In the genomic region with DNA sequence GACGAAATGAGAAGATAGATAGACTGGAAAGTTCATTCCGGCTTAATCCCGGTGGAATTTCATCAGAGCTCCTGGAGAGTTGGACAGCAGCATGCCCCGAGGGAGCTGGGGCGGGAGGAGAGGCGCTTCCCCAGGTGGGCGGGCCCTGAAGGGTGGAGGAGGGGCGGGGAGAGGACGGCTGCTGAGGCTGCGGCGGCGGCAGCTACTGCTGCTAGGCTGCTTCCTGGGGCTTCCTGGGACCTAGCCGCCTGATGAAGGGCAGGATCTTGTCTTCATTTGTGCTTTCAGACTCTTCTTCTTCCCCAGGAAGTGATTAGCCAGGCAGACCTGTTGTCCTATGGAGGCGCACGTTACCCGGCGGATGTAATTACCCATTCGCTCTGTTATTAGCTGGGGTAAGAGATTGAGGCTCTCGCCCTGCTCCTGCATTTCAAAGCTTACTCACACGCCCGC, we compare ENCODE assay signal across 8 mouse cellular contexts.
A peak's percentile ranks its signal among the peaks of the same experiment; 100 is the strongest.
DNase-seq lines count a peak whose midpoint lies in the region; ATAC-seq and TF ChIP-seq lines count a peak whose summit lies in the region.

No protein-coding gene starts in this region.

- 0 out of 2 replicates have a peak, but pooled peaks cover 3% of the 10 kb centered on the region for H3K27me3 ChIP-seq in hindbrain, embryonic 15.5 days
- no peaks in the 10 kb centered on the region for H3K27me3 ChIP-seq in midbrain, postnatal 0 days (ENCODE audit: insufficient read depth, low read length)

- H3K36me3 ChIP-seq in hindbrain, embryonic 15.5 days: no peaks in the 10 kb centered on the region
- H3K36me3 ChIP-seq in midbrain, postnatal 0 days (ENCODE audit: insufficient read depth, low read length): no peaks in the 10 kb centered on the region

- H3K9me3 ChIP-seq in hindbrain, embryonic 15.5 days: no peaks in the 10 kb centered on the region
- no peaks in the 10 kb centered on the region for H3K9me3 ChIP-seq in midbrain, postnatal 0 days (ENCODE audit: low read length)

- DNase-seq in cerebellum, adult 18-20 months: peak; percentile 43 to 50
- DNase-seq in cerebellum, adult 9-11 months: no peak
- peak; percentile 84 for DNase-seq in adrenal gland, postnatal 10 days
- peak; percentile 88 for DNase-seq in gastrocnemius, adult 2 months
- peak; percentile 66 for DNase-seq in liver
- DNase-seq in midbrain, postnatal 0 days (ENCODE audit: low spot score): peak; percentile 39

- no peak for TF ChIP-seq CTCF in gastrocnemius, adult 2 months (IDR thresholded peaks at IDR 0.05)
- TF ChIP-seq CTCF in midbrain, postnatal 0 days (IDR thresholded peaks at IDR 0.05): no peak

- H3K4me2 ChIP-seq in hindbrain, embryonic 15.5 days: peak overlapping the region; percentile 53
- peak overlapping the region; percentile 44 for H3K4me2 ChIP-seq in midbrain, postnatal 0 days (ENCODE audit: low read depth, low read length, poor library complexity, severe bottlenecking)

- H3K27ac ChIP-seq in gastrocnemius, adult 2 months: peak overlapping the region; percentile 62
- peak overlapping the region; percentile 23 for H3K27ac ChIP-seq in hindbrain, embryonic 15.5 days (replicated peaks)
- H3K27ac ChIP-seq in midbrain, postnatal 0 days (ENCODE audit: low read depth, low read length): peak overlapping the region; percentile 8; the same call in 1 of the 2 replicates

- peak overlapping the region; percentile 69 for H3K4me3 ChIP-seq in gastrocnemius, adult 2 months
- H3K4me3 ChIP-seq in hindbrain, embryonic 15.5 days: peak overlapping the region; percentile 26
- peak overlapping the region; percentile 23 for H3K4me3 ChIP-seq in midbrain, postnatal 0 days (ENCODE audit: low read depth, low read length)

- under 1% methylated on average over 21 of the region's 21 CpGs for WGBS in hindbrain, embryonic 15.5 days
- 1% methylated on average over 21 of the region's 21 CpGs for WGBS in midbrain, postnatal 0 days

- 0 out of 2 replicates have a peak overlapping the region, but pooled peaks have one; percentile 14 for H3K9ac ChIP-seq in hindbrain, embryonic 15.5 days
- 0 out of 2 replicates have a peak overlapping the region, but pooled peaks have one; percentile 1 for H3K9ac ChIP-seq in midbrain, postnatal 0 days (replicated peaks; ENCODE audit: low read length, poor library complexity, severe bottlenecking)

- ATAC-seq in hindbrain, embryonic 15.5 days (ENCODE audit: low FRiP score, low read depth): no peak
- no peak for ATAC-seq in midbrain, postnatal 0 days (ENCODE audit: low FRiP score)
- no peak for ATAC-seq in erythroid progenitor cell, adult 5-6 weeks (replicated peaks; ENCODE audit: low FRiP score, poor library complexity, severe bottlenecking)

- H3K4me1 ChIP-seq in hindbrain, embryonic 15.5 days (replicated peaks): peaks cover 39% of the 10 kb centered on the region
- H3K4me1 ChIP-seq in midbrain, postnatal 0 days (ENCODE audit: insufficient read depth, low read length): peaks cover 15% of the 10 kb centered on the region

- intact Hi-C loops in gastrocnemius, adult 2 months (cut with DNase I): no loop called here

Comparison
In these comparisons a context has a peak if more than half of its experiments do, and no peak if none do; other contexts are left out.
1. H3K27ac ChIP-seq: peak in every context shown above with its lines; median percentile 62 in gastrocnemius, adult 2 months; 23 in hindbrain, embryonic 15.5 days; 8 in midbrain, postnatal 0 days.